Mouse (Mus musculus) myocyte (in vitro differentiated cells): ENCODE measurements around the gene Myrfl. TPM values are rescaled to one million over a fixed set of nuclear protein-coding genes. Genes with fewer than 3 reads are reported as not detected.

ENCODE experiments used
- H3K27me3 ChIP-seq: one replicate; pipeline ENCODE4 v1.6.1; 2011; ENCODE audit not compliant: control insufficient read depth, insufficient read depth, insufficient read length
- H3K36me3 ChIP-seq: one replicate; pipeline ENCODE4 v1.6.1; 2011; ENCODE audit not compliant: control insufficient read depth, insufficient read depth
- H3K4me2 ChIP-seq: one replicate; pipeline ENCODE4 v1.6.1; 2011; ENCODE audit warnings: low read depth, control low read depth
- H3K4me3 ChIP-seq: one replicate; pipeline ENCODE4 v1.5.1; 2011; ENCODE audit warnings: mild to moderate bottlenecking, control low read depth, moderate library complexity
- H3K79me2 ChIP-seq: one replicate; pipeline ENCODE4 v1.6.1; 2011; ENCODE audit not compliant: control insufficient read depth, insufficient read depth
- H3ac ChIP-seq: one replicate; pipeline ENCODE4 v1.6.1; 2011; ENCODE audit not compliant: control insufficient read depth, insufficient read length
- CEBPB ChIP-seq: IDR thresholded peaks from 2 replicates; pipeline ENCODE4 v1.6.1; 2011; ENCODE audit warnings: mild to moderate bottlenecking, moderate library complexity; ENCODE audit not compliant: poor library complexity, insufficient read depth, severe bottlenecking
- E2F4 ChIP-seq: IDR thresholded peaks from one replicate; pipeline ENCODE4 v1.6.1; 2011; ENCODE audit warnings: mild to moderate bottlenecking, control low read depth, moderate library complexity; ENCODE audit not compliant: insufficient read depth
- MAX ChIP-seq: IDR thresholded peaks from one replicate; pipeline ENCODE4 v1.6.1; 2011; ENCODE audit warnings: low read depth, mild to moderate bottlenecking, control low read depth
- MYOD1 ChIP-seq, 3 experiments: IDR thresholded peaks; one replicate each; pipeline ENCODE4 v1.6.1; 2011; ENCODE audit warnings: control low read depth in 2 of 3, low read depth in 2 of 3, mild to moderate bottlenecking in 2 of 3, moderate library complexity in 1 of 3; ENCODE audit not compliant: insufficient read length in 2 of 3, control insufficient read depth in 1 of 3
- MYOG ChIP-seq, 3 experiments: IDR thresholded peaks; one replicate each; pipeline ENCODE4 v1.6.1; 2011; ENCODE audit warnings: control low read depth in 2 of 3, low read depth in 2 of 3, mild to moderate bottlenecking in 2 of 3; ENCODE audit not compliant: insufficient read length in 2 of 3, control insufficient read depth in 1 of 3, insufficient read depth in 1 of 3
- POLR2A ChIP-seq: IDR thresholded peaks from one replicate; pipeline ENCODE4 v1.6.1; 2011; ENCODE audit warnings: low read depth, mild to moderate bottlenecking, control low read depth, moderate library complexity; ENCODE audit not compliant: insufficient read length
- POLR2AphosphoS2 ChIP-seq: IDR thresholded peaks from one replicate; pipeline ENCODE4 v1.6.1; 2011; ENCODE audit warnings: low read depth, control low read depth; ENCODE audit not compliant: insufficient read length
- REST ChIP-seq: IDR thresholded peaks from one replicate; pipeline ENCODE4 v1.6.1; 2011; ENCODE audit warnings: mild to moderate bottlenecking, control low read depth, moderate library complexity; ENCODE audit not compliant: insufficient read depth, insufficient read length
- SRF ChIP-seq: IDR thresholded peaks from one replicate; pipeline ENCODE4 v1.6.1; 2011; ENCODE audit warnings: low read depth; ENCODE audit not compliant: control insufficient read depth, insufficient read length
- TCF12 ChIP-seq: IDR thresholded peaks from one replicate; pipeline ENCODE4 v1.6.1; 2011; ENCODE audit warnings: mild to moderate bottlenecking, control low read depth; ENCODE audit not compliant: poor library complexity, insufficient read depth, severe bottlenecking
- TCF3 ChIP-seq: IDR thresholded peaks from one replicate; pipeline ENCODE4 v1.6.1; 2011; ENCODE audit warnings: low read depth, control low read depth; ENCODE audit not compliant: insufficient read length
- USF1 ChIP-seq: IDR thresholded peaks from one replicate; pipeline ENCODE4 v1.6.1; 2011; ENCODE audit warnings: low read depth, mild to moderate bottlenecking, control low read depth, moderate library complexity
- polyA plus RNA-seq: library from polyadenylated mRNA; unstranded; fragments of >200 nt; fragmentation: generic; extraction: Trizol; gene quantifications from one replicate; pipeline ENCODE4 v1.2.1, GENCODE M21; 2012; ENCODE audit warnings: missing spikeins

Myrfl gene
- polyA plus RNA-seq, 1 experiment: 0.04 TPM

- no peaks in the 10 kb centered on the region for H3K79me2 ChIP-seq
- H3K4me3 ChIP-seq: no peak overlapping the region
- TF ChIP-seq SRF: no peak
- no peak for TF ChIP-seq CEBPB
- TF ChIP-seq USF1: no peak
- H3K27me3 ChIP-seq: no peaks in the 10 kb centered on the region
- no peaks in the 10 kb centered on the region for H3K36me3 ChIP-seq
- H3K4me2 ChIP-seq: peak overlapping the region; percentile 3
- H3ac ChIP-seq: no peak overlapping the region
Measured at GRCm38 (mm10) chr10:116893753-116894152, 3.0 kb downstream of the Myrfl start.

- no peak overlapping the region for H3K4me3 ChIP-seq
- no peak overlapping the region for H3ac ChIP-seq
- no peak overlapping the region for H3K4me2 ChIP-seq
- TF ChIP-seq TCF12: no peak
- no peak for TF ChIP-seq E2F4
- no peak for TF ChIP-seq POLR2A
- TF ChIP-seq MYOD1 (IDR thresholded peaks at IDR 0.05; ENCODE audit: control insufficient read depth in 1 of 3, insufficient read length in 2 of 3, low read depth in 2 of 3): no peak
- TF ChIP-seq MYOG (IDR thresholded peaks at IDR 0.05; ENCODE audit: control insufficient read depth in 1 of 3, insufficient read depth in 1 of 3, insufficient read length in 2 of 3, low read depth in 2 of 3): no peak
- no peak for TF ChIP-seq POLR2AphosphoS2
- TF ChIP-seq REST: no peak
- TF ChIP-seq CEBPB: no peak
- no peak for TF ChIP-seq USF1
- TF ChIP-seq MAX: no peak
- no peak for TF ChIP-seq TCF3
- no peak for TF ChIP-seq SRF
- H3K79me2 ChIP-seq: no peaks in the 10 kb centered on the region
- H3K27me3 ChIP-seq: no peaks in the 10 kb centered on the region
- H3K36me3 ChIP-seq: no peaks in the 10 kb centered on the region
Measured at GRCm38 (mm10) chr10:116890587-116890986, 6.1 kb downstream of the Myrfl start.

- no peak overlapping the region for H3K4me3 ChIP-seq
- no peaks in the 10 kb centered on the region for H3K27me3 ChIP-seq
- H3K4me2 ChIP-seq: no peak overlapping the region
- TF ChIP-seq CEBPB: no peak
- H3K79me2 ChIP-seq: no peaks in the 10 kb centered on the region
- H3ac ChIP-seq: no peak overlapping the region
- H3K36me3 ChIP-seq: no peaks in the 10 kb centered on the region
Measured at GRCm38 (mm10) chr10:116884552-116884951, 12.2 kb downstream of the Myrfl start.

GRCm38 (mm10) chr10:116883531-116883930 is 13.2 kb downstream of the Myrfl start:
- no peak overlapping the region for H3K4me2 ChIP-seq
- no peak overlapping the region for H3ac ChIP-seq
- H3K27me3 ChIP-seq: no peaks in the 10 kb centered on the region
- H3K79me2 ChIP-seq: no peaks in the 10 kb centered on the region
- H3K4me3 ChIP-seq: no peak overlapping the region
- no peaks in the 10 kb centered on the region for H3K36me3 ChIP-seq
- TF ChIP-seq MYOG (IDR thresholded peaks at IDR 0.05; ENCODE audit: control insufficient read depth in 1 of 3, insufficient read depth in 1 of 3, insufficient read length in 2 of 3, low read depth in 2 of 3) (no peak), TCF3 (no peak), SRF (no peak), E2F4 (no peak), POLR2A (no peak), POLR2AphosphoS2 (no peak)

- no peaks in the 10 kb centered on the region for H3K79me2 ChIP-seq
- H3K27me3 ChIP-seq: no peaks in the 10 kb centered on the region
- no peak overlapping the region for H3ac ChIP-seq
- no peaks in the 10 kb centered on the region for H3K36me3 ChIP-seq
- TF ChIP-seq MAX: no peak
- TF ChIP-seq TCF12: no peak
- TF ChIP-seq POLR2AphosphoS2: no peak
- TF ChIP-seq MYOD1 (IDR thresholded peaks at IDR 0.05; ENCODE audit: control insufficient read depth in 1 of 3, insufficient read length in 2 of 3, low read depth in 2 of 3): peak in 2 of 3 experiments; percentile 35 to 61
- peak in 1 of 3 experiments; percentile 61 for TF ChIP-seq MYOG (IDR thresholded peaks at IDR 0.05; ENCODE audit: control insufficient read depth in 1 of 3, insufficient read depth in 1 of 3, insufficient read length in 2 of 3, low read depth in 2 of 3)
- no peak overlapping the region for H3K4me2 ChIP-seq
- H3K4me3 ChIP-seq: no peak overlapping the region
Measured at GRCm38 (mm10) chr10:116877436-116877835, 19.3 kb downstream of the Myrfl start.

- TF ChIP-seq POLR2AphosphoS2 (no peak), TCF3 (no peak), USF1 (no peak), POLR2A (no peak), SRF (no peak), REST (no peak), MYOD1 (IDR thresholded peaks at IDR 0.05; ENCODE audit: control insufficient read depth in 1 of 3, insufficient read length in 2 of 3, low read depth in 2 of 3) (no peak), MAX (no peak), MYOG (IDR thresholded peaks at IDR 0.05; ENCODE audit: control insufficient read depth in 1 of 3, insufficient read depth in 1 of 3, insufficient read length in 2 of 3, low read depth in 2 of 3) (no peak), E2F4 (no peak), TCF12 (no peak), CEBPB (no peak)
- no peak overlapping the region for H3ac ChIP-seq
Measured at GRCm38 (mm10) chr10:116874490-116874889, 22.2 kb downstream of the Myrfl start.

More at GRCm38 (mm10) chr10:116874490-116874889, 22.2 kb downstream of the Myrfl start:
- Histone ChIP-seq H3K27me3 (no peaks in the 10 kb centered on the region), H3K79me2 (no peaks in the 10 kb centered on the region), H3K4me2 (no peak overlapping the region), H3K4me3 (no peak overlapping the region), H3K36me3 (no peaks in the 10 kb centered on the region)
